Mouse (Mus musculus): ENCODE measurements at regions not wholly inside any gene's neighbourhood (a gene's known extent, or its start where the extent isn't known, plus 50 kb on each side); places are given as distances from the start of the nearest gene placed in this dataset.

DNA sequence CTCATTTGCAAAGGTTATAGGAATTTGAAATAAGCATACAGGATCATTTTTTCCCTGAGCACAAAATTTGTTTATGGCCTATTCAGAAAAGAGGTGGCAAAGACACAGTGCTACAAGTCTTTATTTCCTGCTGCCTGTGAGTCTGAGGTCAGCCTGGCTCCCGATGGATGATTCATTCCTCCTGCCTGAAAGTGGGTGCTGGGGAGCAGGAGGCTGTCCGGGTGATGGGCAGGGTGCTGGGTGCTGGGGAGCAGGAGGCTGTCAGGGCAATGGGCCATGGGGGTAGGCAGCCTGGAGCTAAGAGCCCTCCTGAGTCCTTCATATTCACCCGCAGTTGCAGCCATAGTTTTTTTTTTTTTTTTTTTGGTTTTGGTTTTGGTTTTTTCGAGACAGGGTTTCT, 67.1 kb upstream of the Tbca start:
- TF ChIP-seq CTCF (IDR thresholded peaks at IDR 0.05; ENCODE audit: low read depth) (no peak), EP300 (optimal IDR thresholded peaks at IDR 0.05) (no peak)

Data from stomach, postnatal 0 days (tissue).